Mouse (Mus musculus) erythroblast, adult 5-6 weeks (primary cell): ENCODE measurements around the gene 4931409K22Rik. TPM values are rescaled to one million over a fixed set of nuclear protein-coding genes. Genes with fewer than 3 reads are reported as not detected.
A peak's percentile ranks its signal among the peaks of the same experiment; 100 is the strongest.

Source experiments
- ATAC-seq: replicated peaks from 2 replicates; pipeline ENCODE4 v1.8.0; 2016; ENCODE audit warnings: moderate number of reproducible peaks, mild to moderate bottlenecking, moderate TSS enrichment, inconsistent platforms; ENCODE audit not compliant: poor library complexity, low FRiP score, severe bottlenecking
- total RNA-seq, 2 experiments: library from RNA; stranded (forward) in 1 of 2; stranded (reverse) in 1 of 2; fragments of 150-400 nt in 1 of 2; fragments of 200-764, 138-1000 nt in 1 of 2; gene quantifications; 2 replicates each; pipeline versions ENCODE4 v1.2.3 to v1.2.4; 2015 to 2017; ENCODE audit warnings: low replicate concordance in 2 of 2

Gene 4931409K22Rik
- total RNA-seq (2015; ENCODE audit: low replicate concordance) = not detected in 2 replicates
- not detected in 2 replicates for total RNA-seq (2017; ENCODE audit: low replicate concordance)

DNA sequence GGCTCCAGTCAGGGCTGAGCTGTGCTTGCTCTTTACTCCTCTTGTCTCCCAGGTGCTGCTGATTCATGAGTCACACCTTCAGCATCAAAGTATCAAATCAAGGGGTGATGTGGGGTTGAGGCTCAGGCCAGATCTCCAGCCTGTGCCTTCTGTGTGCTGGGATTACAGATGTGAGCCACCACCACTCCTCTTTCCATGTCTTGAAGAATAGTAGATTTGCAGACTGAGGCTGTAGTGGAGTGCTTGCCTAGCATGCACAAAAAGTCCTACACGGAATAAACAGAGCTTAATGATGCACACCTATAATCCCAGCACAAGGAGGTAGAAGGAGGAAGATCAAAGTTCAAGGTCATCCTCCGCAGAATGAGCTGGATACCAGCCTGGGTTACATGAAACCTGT, at the start of gene 4931409K22Rik:
Gene 4931409K22Rik (minus strand): TSS at position 101 of the 400 bp plus-strand sequence.
- ATAC-seq = no peak

DNA sequence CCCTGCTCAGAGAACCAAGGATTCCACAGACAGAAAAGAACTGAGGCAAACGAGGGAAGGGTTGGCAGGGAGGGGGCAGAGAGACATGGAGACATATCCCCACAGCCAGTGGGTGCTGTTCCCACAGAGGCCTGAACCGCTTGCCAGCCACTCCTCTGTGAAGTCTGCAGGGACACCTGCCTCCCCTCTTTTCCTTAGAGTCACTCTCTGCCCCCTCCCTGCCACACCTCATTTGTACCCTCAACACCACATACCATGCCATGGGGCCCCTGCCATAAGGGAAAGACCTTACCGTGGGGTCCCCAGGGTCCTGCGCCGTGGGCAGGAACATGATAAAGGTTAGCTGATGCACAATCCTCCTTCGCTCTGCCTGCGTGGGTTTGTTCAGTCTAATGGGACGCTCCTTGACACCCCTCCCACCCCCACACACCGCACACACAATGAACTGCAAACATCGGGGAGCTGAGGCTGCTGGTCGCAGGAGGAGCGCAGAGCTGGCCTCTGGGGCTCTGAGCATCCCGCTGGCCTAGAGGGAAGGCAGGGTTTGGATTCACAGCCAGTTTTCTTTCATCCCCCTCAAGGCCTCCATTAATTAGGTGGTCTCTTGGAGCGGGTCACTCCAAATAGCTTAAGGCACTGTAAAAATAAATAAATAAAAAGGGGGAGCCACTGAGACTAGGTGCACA, 49.5 kb upstream of the 4931409K22Rik start:
- ATAC-seq = no peak

DNA sequence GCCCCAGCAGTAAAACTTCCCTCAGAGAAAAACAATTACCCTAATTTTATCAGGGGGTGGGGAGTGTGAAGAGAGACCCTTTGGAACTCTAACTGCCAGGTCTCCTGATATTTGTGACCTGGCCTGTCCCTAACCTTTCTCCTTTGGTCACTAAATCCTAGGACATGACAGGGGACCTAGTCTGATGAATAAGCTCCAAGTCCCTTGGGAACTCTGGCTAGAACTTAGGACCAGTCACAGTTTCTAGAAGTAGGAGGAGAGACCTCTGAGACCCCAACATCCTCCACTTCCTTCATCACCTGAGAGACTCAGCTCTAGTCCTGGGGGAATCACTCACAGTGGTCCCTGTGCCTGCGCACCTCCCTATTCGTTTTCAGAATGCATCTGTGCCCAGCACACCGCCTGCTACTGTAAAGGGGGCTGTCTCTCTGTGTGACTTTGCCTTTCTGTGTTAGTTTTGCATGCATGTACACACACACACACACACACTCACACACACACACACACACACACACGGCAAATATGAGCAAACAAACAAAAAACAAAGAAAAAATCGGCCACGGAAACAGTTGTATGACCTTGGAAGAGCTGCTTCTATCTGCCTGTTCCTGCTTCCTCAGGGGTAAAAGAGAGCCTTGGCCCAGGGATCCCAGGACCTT, 48.8 kb upstream of the 4931409K22Rik start:
- no peak for ATAC-seq

DNA sequence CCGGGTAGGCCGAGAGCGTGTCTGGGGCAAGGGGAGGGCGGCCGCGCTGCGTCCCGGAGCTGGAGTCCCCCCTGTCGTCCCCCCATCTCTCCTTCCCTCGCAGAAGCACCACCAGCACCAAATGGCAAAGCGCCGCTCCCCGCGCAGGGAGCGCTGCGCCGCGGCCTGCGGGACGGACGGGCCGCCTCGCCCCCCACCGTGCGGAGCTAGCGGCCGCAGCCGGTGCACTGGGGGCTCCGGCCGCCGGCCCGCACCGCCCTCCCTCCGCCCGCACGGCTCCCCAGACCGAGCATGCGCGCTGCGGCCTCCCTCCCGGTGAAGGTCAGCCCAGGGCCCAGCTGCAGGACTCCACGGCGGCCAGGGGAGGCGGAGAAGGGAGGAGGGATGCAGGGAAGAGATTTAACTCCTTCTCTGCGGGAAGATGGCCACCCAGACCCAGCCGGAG, 48.1 kb upstream of the 4931409K22Rik start:
- ATAC-seq = no peak

DNA sequence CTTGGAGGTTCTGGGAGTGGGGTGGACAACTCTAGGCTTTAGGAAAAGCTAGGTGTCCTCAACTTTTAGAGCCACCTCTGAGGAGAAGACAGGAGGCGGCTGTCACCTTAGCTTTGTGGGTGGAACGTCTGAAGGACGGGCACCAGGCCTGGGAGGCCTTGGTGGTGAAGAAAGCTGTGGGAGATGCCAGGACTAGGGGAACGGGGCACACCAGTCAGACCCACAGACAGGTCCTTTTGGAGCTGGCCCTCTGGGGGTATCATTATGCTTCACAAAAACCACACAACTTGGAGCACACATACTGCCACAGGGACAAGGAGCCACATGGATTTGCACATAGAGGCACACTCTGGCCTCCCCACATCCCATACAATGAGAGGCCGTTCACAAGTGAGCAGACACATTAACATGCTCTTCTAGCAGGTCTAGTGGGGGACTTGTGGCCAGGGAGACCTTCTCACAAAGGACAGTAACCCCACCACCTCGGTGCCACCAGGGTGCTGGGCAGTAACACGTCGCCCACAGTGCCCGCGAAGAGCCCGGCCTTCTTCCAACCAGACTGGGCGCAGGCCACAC, 47.6 kb upstream of the 4931409K22Rik start:
- ATAC-seq = no peak

DNA sequence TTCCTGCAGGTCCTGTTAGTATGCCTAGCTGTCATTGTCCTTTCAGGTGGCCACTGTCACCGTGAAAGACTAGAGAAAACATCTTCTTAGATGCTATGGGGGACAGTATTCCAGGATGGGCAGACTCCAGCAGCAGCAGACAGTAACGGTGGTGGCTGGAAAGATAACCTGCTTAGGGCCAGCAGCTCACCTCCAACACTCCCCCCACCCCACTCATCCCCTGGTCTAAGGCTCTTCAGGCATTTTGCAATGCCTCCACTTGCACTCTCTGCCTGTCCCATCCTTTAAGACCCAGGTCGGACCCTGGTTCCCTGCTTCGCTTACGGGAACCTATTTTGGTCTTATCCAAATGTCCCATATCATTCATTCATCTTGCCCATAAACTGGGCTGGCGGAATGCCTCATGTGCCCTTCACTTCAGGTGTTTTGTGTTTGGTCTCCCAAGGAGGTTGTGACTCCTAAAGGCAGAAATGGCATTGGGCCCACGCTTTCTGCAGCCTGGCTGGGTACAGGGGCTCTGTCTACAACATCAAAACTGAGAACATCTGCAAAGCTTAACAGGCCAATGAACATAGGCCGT, 46.9 kb upstream of the 4931409K22Rik start:
- no peak for ATAC-seq

DNA sequence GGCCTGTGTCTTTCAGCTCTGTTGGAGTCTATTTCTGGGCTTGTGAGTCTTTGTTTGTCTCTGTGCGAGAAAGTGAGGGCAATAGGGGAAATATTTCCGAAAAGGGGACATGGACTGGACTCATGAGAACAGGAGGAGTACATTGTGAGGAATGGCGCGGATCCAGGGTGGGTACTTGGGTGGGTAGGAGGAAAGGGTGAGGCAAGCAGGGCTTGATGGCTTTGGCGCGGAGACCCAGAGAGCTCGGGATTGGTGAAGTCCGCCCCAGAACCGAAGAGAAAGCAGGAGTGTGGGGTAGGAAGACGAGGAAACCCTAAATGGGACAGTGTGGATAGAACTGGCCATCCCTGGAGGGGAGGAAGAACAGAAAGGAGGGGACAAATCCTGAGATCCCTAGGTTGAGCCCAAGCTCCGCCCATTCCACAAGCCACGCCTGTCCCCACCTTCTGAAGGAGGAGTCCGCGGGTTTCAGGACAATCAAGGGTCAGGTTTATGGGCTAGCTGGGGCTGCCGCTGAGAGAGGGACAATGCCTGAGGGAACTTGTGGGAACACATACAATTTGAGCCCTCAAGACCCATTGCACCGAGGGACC, 46.2 kb upstream of the 4931409K22Rik start:
- ATAC-seq = no peak

DNA sequence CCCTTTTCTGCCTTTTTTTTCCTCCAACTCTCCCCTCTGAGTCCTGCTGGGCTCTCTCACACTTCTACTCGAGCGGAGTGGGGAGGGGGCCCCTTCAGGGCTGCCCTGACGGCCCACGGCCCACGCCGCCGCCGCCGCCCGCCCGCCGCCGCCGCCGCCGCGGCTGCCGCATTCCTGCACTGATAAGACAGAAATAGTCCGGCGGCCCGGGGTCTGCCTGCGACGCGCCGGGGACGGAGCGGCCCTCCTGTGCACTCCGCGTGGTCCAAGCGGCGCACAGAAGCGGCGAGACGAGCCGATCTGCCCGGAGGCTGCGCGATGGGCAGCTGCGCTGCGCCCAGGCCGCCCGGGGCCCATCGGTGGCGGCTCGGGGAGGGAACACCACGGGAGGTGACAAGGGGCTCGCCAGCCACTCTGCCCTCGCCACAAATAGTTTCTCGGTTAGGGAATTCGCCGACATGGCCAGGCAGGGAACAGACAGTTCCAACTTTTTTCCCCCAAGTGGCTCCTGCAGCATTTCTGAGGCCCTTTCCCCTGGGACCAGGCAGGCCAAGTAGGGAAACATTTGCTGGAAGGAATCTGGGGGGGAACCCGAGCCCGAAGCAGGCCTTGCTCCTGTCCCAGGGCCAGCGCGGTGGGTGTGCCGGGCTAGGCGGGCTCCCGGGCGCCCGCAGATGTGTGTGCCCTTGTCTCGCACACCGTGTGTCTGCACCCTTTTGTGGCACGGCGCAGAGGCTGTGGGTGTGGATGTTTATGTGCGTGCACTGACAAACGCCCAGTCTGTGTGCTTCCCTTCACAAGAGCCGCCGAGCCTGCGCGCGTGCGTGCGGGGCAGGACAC, 45.5 kb upstream of the 4931409K22Rik start:
- no peak for ATAC-seq

DNA sequence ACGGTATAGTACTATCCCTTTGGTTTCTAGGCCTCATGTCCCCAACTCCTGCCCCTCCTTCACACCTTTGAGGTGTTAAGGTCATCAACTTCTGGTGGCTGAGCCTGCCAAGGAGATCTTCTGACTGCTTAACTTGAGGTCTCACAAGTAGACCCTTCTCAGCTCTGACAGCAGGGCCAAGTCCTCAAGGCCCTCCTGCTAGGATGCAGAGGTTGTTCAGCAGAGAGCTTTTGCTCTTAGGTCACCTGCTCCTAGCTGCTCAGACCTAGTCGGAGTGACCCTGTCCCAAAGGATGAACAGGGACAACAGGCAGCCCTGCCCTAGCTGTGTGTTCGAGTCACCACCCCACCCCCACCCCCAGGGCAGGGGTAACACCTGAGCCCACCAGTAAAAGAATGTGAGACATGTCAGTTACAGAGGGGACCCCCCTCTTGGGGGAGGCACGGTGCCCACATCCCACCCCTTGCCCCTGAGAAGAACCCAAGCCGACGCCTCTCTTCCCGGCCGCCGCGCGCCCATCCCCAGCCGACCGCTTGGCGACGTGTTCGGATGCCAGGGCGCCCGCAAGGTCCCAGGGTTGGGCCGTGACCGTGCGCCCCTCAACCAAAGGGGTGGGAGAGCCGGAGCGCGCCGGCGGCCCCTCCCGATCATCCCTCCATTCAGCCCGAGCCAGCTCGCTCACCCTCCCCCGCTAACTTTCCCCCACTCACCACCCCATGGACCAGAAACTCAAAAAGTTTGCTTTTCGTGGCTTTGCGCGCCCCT, 44.6 kb upstream of the 4931409K22Rik start:
- no peak for ATAC-seq

DNA sequence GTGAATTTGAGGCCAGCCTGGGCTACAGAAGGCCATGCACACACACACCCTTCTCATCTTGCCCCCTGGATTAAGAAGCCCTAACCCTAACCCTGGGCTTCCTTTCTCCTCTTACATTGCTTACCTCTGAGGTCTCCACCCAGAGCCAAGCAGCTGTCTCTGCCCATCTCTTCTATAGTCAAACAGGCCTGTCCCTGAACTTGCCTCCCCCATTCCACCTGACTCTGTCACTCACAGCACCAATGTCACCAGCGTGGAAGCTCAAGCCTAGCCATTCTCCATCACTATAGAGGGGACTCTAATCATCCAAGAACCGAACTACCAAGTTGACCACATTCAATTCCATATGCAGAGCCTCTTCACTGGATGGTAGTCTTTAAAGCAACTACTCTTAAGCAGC, 43.6 kb upstream of the 4931409K22Rik start:
- ATAC-seq = no peak

DNA sequence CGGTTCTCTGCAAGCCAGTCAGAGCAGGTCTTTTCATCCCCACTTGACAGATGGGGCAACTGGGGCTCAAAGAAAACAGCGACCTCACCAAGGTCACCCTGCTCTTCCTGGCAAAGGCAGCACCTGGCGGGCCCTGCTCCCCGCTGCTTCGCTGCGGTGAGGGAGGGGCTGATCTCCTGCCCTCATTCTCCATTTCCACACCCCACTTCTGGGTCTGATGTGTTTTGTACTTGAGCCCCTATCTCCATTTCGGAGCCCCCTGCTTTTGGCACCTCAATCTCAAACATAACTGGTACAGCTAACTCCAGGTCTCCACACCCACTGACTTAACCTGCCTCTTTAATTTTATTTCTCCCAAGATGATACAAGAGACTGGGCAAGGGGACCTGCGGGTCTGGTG, 42.5 kb upstream of the 4931409K22Rik start:
- no peak for ATAC-seq

DNA sequence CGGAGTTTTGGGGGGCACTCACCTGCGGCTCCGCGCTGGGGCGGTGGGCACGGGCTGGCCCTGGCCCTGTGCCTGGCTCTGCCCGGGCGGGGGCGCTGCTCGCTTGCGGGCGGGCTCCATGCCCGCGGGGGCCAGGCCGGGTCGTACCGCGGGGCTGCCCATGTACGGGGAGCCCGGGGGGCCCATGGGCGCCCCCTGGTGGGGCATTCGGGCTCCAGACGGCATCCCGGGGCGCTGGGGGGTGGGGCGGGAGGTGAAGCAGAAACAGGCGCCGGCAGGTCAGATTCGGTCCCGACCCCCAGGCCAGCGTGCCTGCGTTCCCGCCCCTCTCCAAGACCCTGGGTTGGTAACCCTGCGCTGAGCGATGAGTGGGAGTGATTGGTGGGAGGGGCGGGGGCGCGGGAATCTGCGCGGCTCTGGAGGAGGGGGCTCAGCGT, 42.0 kb upstream of the 4931409K22Rik start:
- no peak for ATAC-seq

DNA sequence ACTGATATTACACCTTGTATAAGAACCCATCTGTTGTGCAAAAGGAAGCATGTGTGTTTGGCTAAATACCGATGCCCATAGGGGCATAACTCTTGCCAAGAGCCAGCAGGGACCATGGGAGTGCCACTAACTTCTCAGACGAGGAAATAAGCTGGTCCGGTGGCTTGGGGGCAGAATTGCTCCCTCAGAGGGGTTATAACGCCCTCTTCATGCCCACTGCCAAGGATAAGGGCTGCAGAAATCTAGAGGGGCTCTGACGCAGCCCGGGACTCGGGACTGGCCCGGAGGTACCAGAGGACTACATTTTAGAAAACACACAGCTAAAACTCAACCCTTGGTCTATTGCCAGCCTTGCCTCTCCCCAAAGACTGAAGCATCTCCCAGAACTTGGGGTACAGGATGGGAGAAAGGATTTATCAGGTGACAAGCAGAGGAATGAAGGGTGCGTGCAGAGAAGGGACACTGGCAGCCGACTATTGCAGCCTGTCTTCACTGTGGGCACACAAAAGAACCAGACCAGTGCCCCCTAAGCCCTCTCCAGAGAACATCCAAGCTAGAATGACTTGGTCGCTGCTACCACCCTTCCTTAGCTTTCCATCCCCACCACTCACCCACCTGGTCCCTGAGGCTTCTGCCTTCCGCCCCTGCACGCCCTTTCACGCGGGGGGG, 41.4 kb upstream of the 4931409K22Rik start:
- ATAC-seq = no peak

DNA sequence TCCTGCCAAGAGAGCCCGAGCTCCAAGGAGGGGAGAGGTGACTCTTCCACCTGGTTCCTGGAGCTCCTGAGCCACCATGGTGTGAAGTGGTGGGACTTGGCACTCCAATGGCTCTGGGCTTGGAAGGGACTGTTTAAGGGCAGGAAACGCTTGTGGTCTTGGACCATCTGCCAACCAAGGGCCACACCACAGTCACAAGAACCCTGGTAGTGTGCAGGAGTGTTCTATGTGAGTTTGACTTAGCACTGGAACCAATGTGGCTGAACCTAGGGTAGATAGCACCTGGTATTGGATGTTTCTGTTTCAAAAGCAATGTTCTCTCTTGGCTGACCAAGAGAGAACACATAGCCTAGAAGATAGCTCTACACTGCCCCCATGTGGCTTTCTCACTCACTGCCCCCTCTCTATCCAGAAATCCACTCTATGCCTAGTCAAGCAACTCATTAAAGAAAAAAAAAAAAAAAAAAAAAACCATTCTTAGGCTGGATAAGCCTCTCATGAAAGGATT, 40.7 kb upstream of the 4931409K22Rik start:
- ATAC-seq = peak; percentile 72

DNA sequence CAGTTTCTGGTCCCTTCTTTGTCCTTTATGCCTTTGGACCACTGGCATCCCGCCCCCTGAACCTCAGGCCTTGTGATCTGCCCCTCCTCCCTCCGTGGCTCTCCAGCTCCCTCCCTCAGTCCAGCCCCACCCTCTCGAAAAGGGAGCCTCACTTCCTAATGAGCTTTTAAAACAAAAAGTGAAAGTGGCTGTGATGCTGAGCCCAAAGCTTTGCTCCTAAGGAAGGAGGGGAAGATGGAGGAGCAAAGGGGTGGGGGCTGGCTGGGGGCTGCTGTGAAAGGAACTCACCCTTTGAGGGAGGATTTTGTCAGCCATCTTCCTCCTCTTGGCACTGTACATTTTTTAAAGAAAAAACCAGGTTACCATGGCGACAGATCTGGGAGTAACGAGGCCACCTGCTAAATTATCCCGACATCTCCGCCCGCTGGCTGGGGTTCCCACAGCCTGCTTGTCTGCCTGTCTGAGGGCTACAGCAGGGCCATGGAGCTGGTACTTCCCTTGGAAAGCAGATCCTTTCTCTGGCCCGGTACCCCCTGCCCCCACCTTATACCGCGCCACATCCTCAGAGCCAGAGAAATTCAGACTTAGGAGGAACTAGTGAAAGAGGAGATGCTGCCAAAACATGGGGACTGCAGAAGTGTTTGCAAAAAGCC, 40.0 kb upstream of the 4931409K22Rik start:
- ATAC-seq = no peak

DNA sequence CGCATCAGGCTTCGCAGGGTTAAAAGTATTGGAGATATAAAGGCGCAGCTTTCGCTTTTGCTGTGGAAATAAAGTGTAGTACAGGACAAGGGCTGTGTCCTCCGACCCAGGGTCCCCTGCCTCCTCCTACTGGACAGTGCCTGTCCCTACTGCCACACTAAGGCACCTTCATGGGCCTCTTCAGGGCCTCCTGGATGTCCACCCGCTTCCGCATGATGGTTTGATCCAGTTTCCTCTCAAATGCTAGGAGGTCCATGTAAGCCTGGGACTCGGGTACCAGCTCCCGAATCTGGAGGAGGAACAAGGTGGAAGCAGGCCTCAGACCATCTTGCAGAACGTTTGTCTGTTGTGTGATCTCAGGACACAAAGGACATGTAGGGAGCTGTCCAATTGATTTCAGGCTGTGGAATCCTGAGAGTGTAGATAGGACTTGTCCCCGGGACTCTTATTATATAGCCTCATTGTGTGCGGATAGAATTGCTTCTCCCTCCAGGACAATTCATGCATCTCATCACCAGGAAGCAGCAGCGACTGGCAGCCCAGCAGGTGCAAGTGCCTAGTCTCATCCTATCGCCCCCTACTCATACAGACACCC, 39.3 kb upstream of the 4931409K22Rik start:
- ATAC-seq = no peak

DNA sequence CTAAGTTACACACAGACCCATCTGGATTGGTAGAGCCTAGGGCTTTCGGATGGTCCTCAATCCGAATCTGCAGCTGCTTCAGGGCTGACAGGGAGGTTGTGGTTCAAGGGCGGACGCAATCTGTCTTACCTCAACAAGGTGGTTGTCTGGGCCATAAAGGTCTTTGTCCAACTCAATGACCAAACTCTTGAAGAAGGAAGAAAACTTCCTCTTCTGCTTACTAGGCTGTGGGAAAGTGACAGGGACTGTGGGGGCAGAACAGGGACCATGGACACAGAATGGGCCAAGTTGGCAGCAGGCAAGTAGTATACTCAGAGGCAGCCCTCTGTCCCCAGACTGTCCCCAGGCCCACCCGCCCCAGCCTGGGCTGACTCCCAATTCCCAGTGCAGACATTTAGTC, 38.7 kb upstream of the 4931409K22Rik start:
- ATAC-seq = no peak
